Mouse (Mus musculus): ENCODE measurements around the gene Stk40.

GRCm38 (mm10) chr4:126148161-126148961 lies 44.6 kb downstream of the Stk40 start:
- TF ChIP-seq POLR2A (IDR thresholded peaks at IDR 0.05; ENCODE audit: insufficient read depth, low read depth, low read length) (no peak), CTCF (IDR thresholded peaks at IDR 0.05; ENCODE audit: insufficient read depth, low read depth, low read length) (no peak)

Measured in olfactory bulb, adult 2 months (tissue).